Mouse (Mus musculus) testis, adult 2 months (tissue): ENCODE results near the gene Atxn1. TPM values are rescaled to one million over a fixed set of nuclear protein-coding genes. Genes with fewer than 3 reads are reported as not detected.

Source experiments
- H3K27ac ChIP-seq: fragments of 200-500 bp; 2 replicates; pipeline ENCODE4 v1.5.1; 2012; ENCODE audit warnings: low read depth, low read length; ENCODE audit not compliant: control insufficient read depth, insufficient read depth
- H3K27me3 ChIP-seq: fragments of 200-500 bp; 2 replicates; pipeline ENCODE4 v1.6.1; 2012; ENCODE audit warnings: mild to moderate bottlenecking, low read length, moderate library complexity; ENCODE audit not compliant: control insufficient read depth, insufficient read depth
- H3K36me3 ChIP-seq: fragments of 200-500 bp; 2 replicates; pipeline ENCODE4 v1.6.1; 2012; ENCODE audit warnings: mild to moderate bottlenecking, low read length; ENCODE audit not compliant: control insufficient read depth, insufficient read depth
- H3K4me1 ChIP-seq: fragments of 200-500 bp; 2 replicates; pipeline ENCODE4 v1.6.1; 2012; ENCODE audit warnings: low read length; ENCODE audit not compliant: control insufficient read depth, insufficient read depth
- H3K4me3 ChIP-seq: fragments of 200-500 bp; 2 replicates; pipeline ENCODE4 v1.5.1; 2012; ENCODE audit warnings: low read depth, mild to moderate bottlenecking, low read length, moderate library complexity, mixed read lengths; ENCODE audit not compliant: control insufficient read depth
- CTCF ChIP-seq: fragments of 200-500 bp; IDR thresholded peaks from 2 replicates; pipeline ENCODE4 v1.5.1; 2012; ENCODE audit warnings: low read depth, mild to moderate bottlenecking, inconsistent platforms, low read length, moderate library complexity; ENCODE audit not compliant: control insufficient read depth, insufficient read depth, insufficient replicate concordance
- POLR2A ChIP-seq: fragments of 200-500 bp; IDR thresholded peaks from 2 replicates; pipeline ENCODE4 v1.6.1; 2012; ENCODE audit warnings: low read depth, mild to moderate bottlenecking, inconsistent platforms, low read length, moderate library complexity; ENCODE audit not compliant: control insufficient read depth
- polyA plus RNA-seq: library from polyadenylated mRNA; depleted of rRNA; stranded (reverse); fragments of >200 nt; gene quantifications from 2 replicates; pipeline ENCODE4 v1.2.3, GENCODE M21; 2012

Atxn1 gene
- polyA plus RNA-seq, 1 experiment, result 3.2 TPM

GRCm38 (mm10) chr13:45786409-45786808, 178.4 kb downstream of the Atxn1 start:
- no peak overlapping the region for H3K27ac ChIP-seq

GRCm38 (mm10) chr13:45783681-45784080, 181.1 kb downstream of the Atxn1 start:
- H3K4me1 ChIP-seq, result no peaks in the 10 kb centered on the region
- no peak overlapping the region for H3K4me3 ChIP-seq
- TF ChIP-seq POLR2A, result no peak
- TF ChIP-seq CTCF, result no peak
- H3K27ac ChIP-seq, result no peak overlapping the region
- no peaks in the 10 kb centered on the region for H3K27me3 ChIP-seq
- no peaks in the 10 kb centered on the region for H3K36me3 ChIP-seq

More at GRCm38 (mm10) chr13:45786409-45786808, 178.4 kb downstream of the Atxn1 start:
- no peaks in the 10 kb centered on the region for H3K27me3 ChIP-seq
- TF ChIP-seq POLR2A, result no peak
- no peak for TF ChIP-seq CTCF
- no peaks in the 10 kb centered on the region for H3K4me1 ChIP-seq
- no peak overlapping the region for H3K4me3 ChIP-seq
- H3K36me3 ChIP-seq, result no peaks in the 10 kb centered on the region

DNA sequence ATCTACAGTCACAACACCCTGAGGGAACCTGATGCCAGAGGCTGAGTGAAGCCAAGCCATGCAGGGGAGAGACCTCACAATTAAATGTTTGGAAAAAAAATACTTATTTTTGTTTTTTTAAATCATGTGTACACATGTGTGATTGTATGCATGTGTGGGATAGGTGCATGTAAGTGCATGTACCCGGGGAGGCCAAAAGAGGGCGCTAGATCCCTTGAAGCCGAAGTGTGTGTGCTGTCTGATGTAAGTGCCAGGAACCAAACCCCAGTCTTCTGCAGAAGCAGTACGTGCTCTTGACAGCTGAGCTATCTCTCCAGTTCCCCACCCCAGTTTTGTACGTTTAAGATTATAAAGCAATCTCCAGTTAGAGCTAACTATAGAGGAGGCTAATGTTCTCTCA, 186.1 kb downstream of the Atxn1 start:
- no peaks in the 10 kb centered on the region for H3K27me3 ChIP-seq
- TF ChIP-seq POLR2A (no peak), CTCF (peak; percentile 52; the same call in 1 of the 2 replicates)
- no peak overlapping the region for H3K27ac ChIP-seq
- H3K4me3 ChIP-seq, result no peak overlapping the region
- H3K4me1 ChIP-seq, result no peaks in the 10 kb centered on the region
- H3K36me3 ChIP-seq, result no peaks in the 10 kb centered on the region

DNA sequence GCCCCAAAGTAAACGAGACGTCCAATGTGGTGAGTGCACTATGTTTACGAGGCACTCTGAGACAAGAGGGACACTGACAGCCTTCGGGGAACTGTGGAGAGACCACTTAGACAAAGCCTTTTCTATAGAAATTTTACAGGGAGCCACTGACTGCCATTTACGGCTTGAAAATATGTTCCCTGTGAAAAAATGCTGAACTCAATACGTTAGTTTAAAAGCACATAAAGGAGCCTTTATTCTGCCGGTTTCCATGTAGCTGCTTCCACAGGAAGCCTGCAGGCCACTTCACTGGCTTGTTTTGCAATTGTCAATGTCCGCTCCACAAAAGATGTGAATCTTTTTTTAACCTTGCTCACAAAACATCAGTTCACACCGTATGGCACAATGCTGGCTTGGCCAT, 186.6 kb downstream of the Atxn1 start:
- Histone ChIP-seq H3K4me1 (no peaks in the 10 kb centered on the region), H3K4me3 (no peak overlapping the region), H3K27ac (no peak overlapping the region), H3K27me3 (no peaks in the 10 kb centered on the region), H3K36me3 (no peaks in the 10 kb centered on the region)
- TF ChIP-seq CTCF (no peak), POLR2A (no peak)

- H3K36me3 ChIP-seq, result no peaks in the 10 kb centered on the region
- no peaks in the 10 kb centered on the region for H3K27me3 ChIP-seq
- TF ChIP-seq CTCF, result no peak
- TF ChIP-seq POLR2A, result no peak
- no peak overlapping the region for H3K4me3 ChIP-seq
- no peaks in the 10 kb centered on the region for H3K4me1 ChIP-seq
- H3K27ac ChIP-seq, result no peak overlapping the region
Observed at GRCm38 (mm10) chr13:45775516-45775915, 189.3 kb downstream of the Atxn1 start.

- Histone ChIP-seq H3K4me3 (no peak overlapping the region), H3K27ac (no peak overlapping the region), H3K27me3 (no peaks in the 10 kb centered on the region), H3K36me3 (no peaks in the 10 kb centered on the region), H3K4me1 (peaks cover 3% of the 10 kb centered on the region; the same call in 1 of the 2 replicates)
- no peak for TF ChIP-seq POLR2A
- no peak for TF ChIP-seq CTCF
Observed at GRCm38 (mm10) chr13:45773381-45774168, 191.2 kb downstream of the Atxn1 start.

GRCm38 (mm10) chr13:45769757-45770156, 195.1 kb downstream of the Atxn1 start:
- Histone ChIP-seq H3K36me3 (no peaks in the 10 kb centered on the region), H3K4me3 (peak overlapping the region; percentile 7; the same call in 1 of the 2 replicates), H3K27me3 (no peaks in the 10 kb centered on the region), H3K4me1 (peaks cover 3% of the 10 kb centered on the region; the same call in 1 of the 2 replicates), H3K27ac (no peak overlapping the region)
- no peak for TF ChIP-seq POLR2A
- no peak for TF ChIP-seq CTCF
